Mouse (Mus musculus) erythroid progenitor cell, adult 5-6 weeks (primary cell): ENCODE results near the gene Mrpl34. TPM values are rescaled to one million over a fixed set of nuclear protein-coding genes. Genes with fewer than 3 reads are reported as not detected.

Experiments used
- ATAC-seq: replicated peaks from 2 replicates; pipeline ENCODE4 v1.8.0; 2016; ENCODE audit warnings: moderate number of reproducible peaks, mild to moderate bottlenecking, moderate TSS enrichment, inconsistent platforms; ENCODE audit not compliant: poor library complexity, low FRiP score, severe bottlenecking
- total RNA-seq, 2 experiments: library from RNA; stranded (forward) in 1 of 2; stranded (reverse) in 1 of 2; fragments of 150-400 nt in 1 of 2; fragments of 186-747, 209-891 nt in 1 of 2; gene quantifications; 2 replicates each; pipeline versions ENCODE4 v1.2.3 to v1.2.4; 2015 to 2017; ENCODE audit warnings: low replicate concordance in 2 of 2

Mrpl34 gene
- total RNA-seq, 2 experiments from 2014 or later = 14.1 to 23.1 TPM

- no peak for ATAC-seq
These were observed 2.4 kb downstream of the Mrpl34 start for GRCm38 (mm10) chr8:71467201-71467600.

DNA sequence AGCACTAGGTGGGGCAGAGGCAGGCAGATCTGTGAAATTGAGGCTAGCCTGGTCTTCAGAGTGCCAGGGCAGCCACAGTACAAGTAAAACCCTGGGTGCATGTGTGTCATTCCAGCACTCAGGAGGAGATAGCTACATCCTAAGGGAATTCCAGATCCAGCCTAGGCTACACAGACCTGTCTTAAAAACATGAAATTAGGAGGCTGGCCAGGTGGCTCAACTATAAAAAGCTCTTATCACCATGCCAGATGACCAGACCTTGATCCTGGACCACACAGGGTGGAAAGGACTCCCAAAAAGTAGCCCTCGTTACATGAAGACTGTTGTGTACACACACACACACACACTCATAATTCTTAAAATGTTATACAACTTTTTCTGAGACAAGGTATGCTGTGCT is 3.2 kb downstream of the Mrpl34 start:
- ATAC-seq = no peak

DNA sequence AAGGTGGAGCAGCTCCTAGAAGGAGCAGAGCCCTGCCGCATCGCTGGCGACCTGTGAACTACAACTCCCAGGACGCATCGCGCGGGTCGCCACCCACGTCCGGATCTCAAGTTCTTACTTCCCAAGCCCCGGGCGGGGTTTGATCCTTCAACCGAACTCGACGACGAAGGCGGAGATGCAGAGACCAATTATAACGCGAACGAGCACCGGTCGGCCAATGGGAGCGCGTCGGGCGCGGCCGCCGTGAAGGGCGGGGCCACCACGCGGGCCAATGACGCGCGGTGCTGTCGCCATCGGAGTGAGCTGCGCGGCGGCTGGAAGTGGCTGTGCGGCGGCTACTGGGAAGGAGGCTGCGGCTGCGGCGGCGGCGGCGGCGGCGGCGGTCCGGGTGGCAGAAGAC is 4.2 kb downstream of the Mrpl34 start, which contains the start of gene Dda1:
Gene Dda1 (plus strand): TSS at position 284 of the 400 bp plus-strand sequence.
- peak; percentile 81 for ATAC-seq

- no peak for ATAC-seq
These were observed 4.7 kb downstream of the Mrpl34 start for GRCm38 (mm10) chr8:71469411-71469810.

GRCm38 (mm10) chr8:71470146-71470912 is 5.6 kb downstream of the Mrpl34 start:
- ATAC-seq = no peak

GRCm38 (mm10) chr8:71470913-71471255 is 6.1 kb downstream of the Mrpl34 start:
- no peak for ATAC-seq

DNA sequence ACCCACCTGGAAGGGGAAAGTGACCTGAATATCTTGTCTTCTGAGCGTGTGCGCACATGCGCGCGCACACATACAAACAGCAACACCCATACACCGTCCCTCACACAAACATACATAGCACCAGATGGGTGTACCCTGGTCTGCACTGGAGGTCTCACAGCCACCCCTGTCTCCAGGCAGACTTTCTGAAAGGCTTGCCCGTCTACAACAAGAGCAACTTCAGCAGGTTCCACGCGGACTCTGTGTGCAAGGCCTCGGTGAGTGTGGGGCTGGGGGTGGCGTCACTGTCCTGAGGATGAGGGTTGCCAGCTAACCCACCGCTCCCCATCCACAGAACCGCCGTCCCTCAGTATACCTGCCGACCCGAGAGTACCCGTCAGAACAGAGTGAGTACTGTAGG is 7.1 kb downstream of the Mrpl34 start:
- ATAC-seq = no peak

GRCm38 (mm10) chr8:71472601-71473386 is 8.0 kb downstream of the Mrpl34 start:
- ATAC-seq = no peak

GRCm38 (mm10) chr8:71474344-71474743 is 9.6 kb downstream of the Mrpl34 start:
- no peak for ATAC-seq

- no peak for ATAC-seq
These were observed 10.3 kb downstream of the Mrpl34 start for GRCm38 (mm10) chr8:71474785-71475701.

DNA sequence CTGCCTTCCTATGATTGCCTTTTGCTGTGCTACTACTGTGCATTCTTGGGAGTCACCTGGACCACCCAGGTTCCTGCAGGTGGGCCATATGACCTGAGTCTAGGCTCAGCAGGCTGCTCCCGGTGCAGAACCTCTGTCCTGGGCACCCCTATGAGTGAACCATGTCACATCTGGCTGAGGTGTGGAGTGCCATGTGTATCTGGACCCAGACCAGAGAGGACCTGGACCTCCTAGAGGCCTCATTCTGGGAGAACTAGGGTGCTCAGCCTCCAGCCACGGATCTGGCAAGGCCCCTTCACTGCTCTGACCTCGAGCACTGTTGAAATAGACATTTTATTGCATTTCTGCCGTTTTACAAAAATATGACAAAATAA is 10.9 kb downstream of the Mrpl34 start:
- no peak for ATAC-seq

GRCm38 (mm10) chr8:71476099-71476940 is 11.6 kb downstream of the Mrpl34 start:
- ATAC-seq = peak; percentile 48

DNA sequence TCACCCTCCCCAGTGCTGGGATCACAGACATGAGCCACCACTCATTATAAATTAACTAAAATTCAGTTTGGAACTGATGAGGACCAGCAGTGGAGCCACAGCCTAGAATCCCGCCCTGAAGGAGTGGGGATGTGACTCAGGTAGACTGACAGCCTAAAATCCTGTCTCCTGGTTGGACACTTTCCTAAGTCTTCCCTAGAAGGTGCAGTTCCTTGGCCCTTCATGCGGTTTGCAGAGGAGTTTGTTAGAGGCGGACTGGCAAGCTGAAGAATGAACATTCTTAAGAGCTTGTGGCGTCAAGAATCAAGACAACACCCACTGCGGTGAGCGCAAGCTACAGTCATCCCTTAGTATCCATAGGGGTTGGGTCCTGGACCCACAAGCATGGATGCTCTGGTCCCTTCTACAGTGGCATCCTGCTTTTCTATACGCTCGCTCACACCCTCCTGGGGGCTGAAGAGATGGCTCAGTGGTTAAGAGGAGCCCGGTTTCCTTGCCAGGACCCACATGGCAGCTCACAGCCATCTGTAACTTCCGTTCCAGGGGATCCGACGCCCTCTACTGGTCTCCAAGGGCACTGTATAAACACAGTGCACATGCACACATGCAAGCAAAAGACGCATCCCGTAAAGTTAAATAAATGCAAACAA is 12.6 kb downstream of the Mrpl34 start:
- no peak for ATAC-seq

DNA sequence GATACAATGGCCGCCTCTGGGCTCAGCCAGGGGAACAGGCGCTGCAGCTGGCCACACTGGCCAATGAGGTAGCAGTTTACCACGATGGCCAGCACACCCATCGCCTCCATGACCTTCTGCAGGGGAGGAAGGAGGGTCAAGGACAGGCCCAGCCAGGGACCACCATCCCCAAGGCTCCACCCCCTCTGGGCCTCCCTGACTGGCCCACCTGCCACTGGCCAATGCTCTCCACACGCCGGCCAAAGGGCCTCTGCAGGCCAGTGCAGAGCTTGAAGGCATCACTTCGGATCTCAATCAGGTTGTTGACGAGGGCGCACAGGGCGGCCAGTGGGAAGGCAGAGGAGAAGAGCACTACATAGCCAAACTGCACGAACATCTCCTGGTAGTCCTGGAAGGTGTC is 14.2 kb downstream of the Mrpl34 start:
- no peak for ATAC-seq

DNA sequence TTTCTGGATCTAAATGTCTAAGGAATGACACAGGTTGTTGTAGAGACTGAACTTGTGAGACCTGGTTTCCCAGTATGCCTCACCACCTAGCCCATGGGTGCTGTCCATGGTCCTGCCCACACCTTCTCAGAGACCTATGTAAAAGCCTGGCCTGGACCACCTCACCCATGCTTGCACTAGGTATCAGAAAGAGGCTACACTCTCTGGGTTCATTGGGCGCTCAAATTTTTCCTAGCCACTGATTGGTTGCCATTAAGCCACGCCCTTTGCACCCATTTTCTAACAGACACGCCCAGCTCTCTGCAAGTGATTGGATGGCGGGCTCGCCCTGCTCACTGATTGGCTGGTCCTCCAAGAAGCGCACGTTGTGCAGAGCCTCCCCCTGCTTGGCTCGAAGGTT is 19.2 kb downstream of the Mrpl34 start:
- ATAC-seq = no peak

DNA sequence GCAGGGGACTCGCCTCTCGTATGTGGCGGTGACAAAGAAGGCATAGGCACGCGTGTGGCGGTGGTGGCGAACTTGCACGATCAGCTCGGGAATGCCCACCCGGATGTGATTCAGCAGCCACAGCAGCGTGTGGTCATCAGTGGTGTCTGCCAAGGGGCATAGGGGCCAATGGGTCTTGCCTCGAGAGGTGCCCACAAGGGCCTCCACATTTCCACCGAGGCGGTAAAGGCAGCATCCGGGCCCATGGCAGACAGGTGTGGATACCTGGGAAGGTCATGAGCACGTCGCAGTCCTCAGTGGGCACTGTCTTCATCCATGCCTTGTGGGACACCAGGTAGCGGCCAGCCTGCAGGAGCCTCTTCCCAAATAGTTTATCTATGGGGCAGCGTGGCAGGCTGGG is 20.0 kb downstream of the Mrpl34 start:
- ATAC-seq = no peak

DNA sequence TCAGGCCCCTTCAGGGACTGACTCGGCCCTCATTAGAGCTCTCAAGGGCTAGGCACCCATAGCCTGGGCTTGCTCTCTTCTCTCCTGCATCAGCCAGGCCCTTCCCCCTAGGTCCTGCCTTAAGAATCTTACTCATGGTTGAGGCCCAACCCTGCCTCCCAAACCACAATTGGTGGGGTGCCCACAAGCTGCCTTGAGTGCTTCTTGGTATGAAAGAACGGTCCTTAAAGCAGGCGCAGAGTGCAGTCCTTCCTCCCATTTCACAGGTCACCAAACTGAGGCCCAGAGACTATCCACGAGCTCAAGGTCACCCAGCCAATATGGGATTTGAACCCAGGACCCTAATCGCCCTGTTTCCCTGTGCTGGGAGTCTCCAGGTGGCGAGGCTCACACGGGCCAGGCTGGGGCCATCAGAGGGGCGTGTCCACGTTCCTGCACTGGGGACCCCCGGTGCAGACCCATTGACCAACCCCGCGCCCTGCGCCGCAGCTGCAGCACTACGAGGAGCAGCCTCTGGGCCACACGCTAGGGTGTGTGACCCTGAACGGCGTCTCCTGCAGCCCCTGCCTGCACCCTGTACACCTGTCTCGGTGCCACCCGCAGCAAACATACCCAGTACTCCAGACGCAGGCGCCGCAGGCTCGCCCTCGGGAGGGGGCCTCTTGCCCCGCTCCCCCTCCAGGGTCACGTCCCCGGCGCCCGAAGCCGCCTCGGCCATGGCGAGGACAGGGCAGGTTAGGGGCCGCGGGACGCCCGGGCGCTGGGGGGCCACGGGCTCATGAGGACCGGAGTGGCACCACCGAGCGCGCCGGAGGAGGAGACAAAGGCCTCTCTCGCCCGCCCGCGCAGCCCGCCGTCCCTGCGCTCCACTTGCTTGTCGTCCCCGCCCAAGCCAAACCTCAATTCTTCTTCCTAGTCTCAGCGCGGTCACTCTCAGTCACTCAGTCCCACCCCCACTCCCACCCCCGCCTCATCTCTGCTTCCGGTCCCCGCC is 20.7 kb downstream of the Mrpl34 start, which contains the start of gene Ano8:
Gene Ano8 (minus strand): TSS at position 822 of the 994 bp plus-strand sequence.
- ATAC-seq = no peak

- ATAC-seq = no peak
These were observed 21.4 kb downstream of the Mrpl34 start for GRCm38 (mm10) chr8:71486136-71486529.
